Mouse (Mus musculus) megakaryocyte, embryonic 14.5 days (primary cell): ENCODE data around the gene Sorl1. TPM values are rescaled to one million over a fixed set of nuclear protein-coding genes. Genes with fewer than 3 reads are reported as not detected.

ENCODE experiments used
- H3K27me3 ChIP-seq: replicated peaks from 2 replicates; pipeline ENCODE3; 2012; ENCODE audit warnings: inconsistent platforms
- H3K36me3 ChIP-seq: replicated peaks from 2 replicates; pipeline ENCODE3; 2012; ENCODE audit warnings: low read length, inconsistent platforms, mixed read lengths
- H3K4me1 ChIP-seq: 2 replicates; pipeline ENCODE4 v1.6.1; 2012; ENCODE audit warnings: inconsistent platforms
- H3K4me3 ChIP-seq: replicated peaks from 2 replicates; pipeline ENCODE3; 2012; ENCODE audit warnings: moderate library complexity, mild to moderate bottlenecking, inconsistent platforms
- H3K9me3 ChIP-seq: 2 replicates; pipeline ENCODE4 v1.6.1; 2012; ENCODE audit warnings: inconsistent platforms
- FLI1 ChIP-seq: IDR thresholded peaks from 2 replicates; pipeline ENCODE4 v1.6.1; 2012; ENCODE audit warnings: low read length, inconsistent platforms, mixed read lengths
- GATA1 ChIP-seq: IDR thresholded peaks from 3 replicates; pipeline ENCODE4 v1.6.1; 2012; ENCODE audit warnings: mixed read lengths, low read length, inconsistent platforms, borderline replicate concordance
- polyA plus RNA-seq: library from polyadenylated mRNA; stranded (reverse); fragments of >175 nt; gene quantifications from 2 replicates; pipeline ENCODE4 v1.2.3, GENCODE M21; 2012; ENCODE audit warnings: low replicate concordance; ENCODE audit not compliant: insufficient read depth

The Sorl1 gene
- polyA plus RNA-seq, 1 experiment = 0.28 TPM

GRCm38 (mm10) chr9:41993821-41994220, 130.3 kb downstream of the Sorl1 start:
- TF ChIP-seq GATA1 = no peak
- no peak for TF ChIP-seq FLI1
- Histone ChIP-seq H3K27me3 (no peaks in the 10 kb centered on the region), H3K36me3 (no peaks in the 10 kb centered on the region), H3K9me3 (no peaks in the 10 kb centered on the region), H3K4me3 (no peak overlapping the region), H3K4me1 (no peaks in the 10 kb centered on the region)

DNA sequence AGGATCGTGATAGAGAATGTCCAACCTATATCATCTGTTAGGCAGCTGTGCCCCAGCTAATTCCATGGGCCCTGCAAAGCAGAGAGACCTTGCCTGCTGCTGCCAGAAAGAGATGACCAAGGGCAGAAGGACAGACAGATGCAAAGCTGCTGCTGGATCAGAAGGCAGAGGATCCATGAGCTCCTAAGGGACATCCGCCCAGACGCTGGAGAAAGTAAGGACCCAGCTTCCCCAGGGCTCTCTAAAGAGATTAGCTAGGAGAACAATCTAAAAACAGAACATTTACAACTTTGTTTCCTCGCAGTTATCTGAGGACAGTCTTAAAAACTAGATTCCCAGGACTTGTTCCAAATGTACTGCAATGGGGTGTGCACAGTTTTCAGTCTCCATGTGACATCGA, 131.3 kb downstream of the Sorl1 start:
- no peaks in the 10 kb centered on the region for H3K9me3 ChIP-seq
- TF ChIP-seq GATA1 = no peak
- no peak for TF ChIP-seq FLI1
- H3K27me3 ChIP-seq = no peaks in the 10 kb centered on the region
- H3K4me3 ChIP-seq = no peak overlapping the region
- no peaks in the 10 kb centered on the region for H3K4me1 ChIP-seq
- no peaks in the 10 kb centered on the region for H3K36me3 ChIP-seq

GRCm38 (mm10) chr9:41985636-41986035, 138.5 kb downstream of the Sorl1 start:
- Histone ChIP-seq H3K4me1 (no peaks in the 10 kb centered on the region), H3K36me3 (no peaks in the 10 kb centered on the region), H3K4me3 (no peak overlapping the region), H3K27me3 (no peaks in the 10 kb centered on the region), H3K9me3 (no peaks in the 10 kb centered on the region)
- TF ChIP-seq FLI1 (no peak), GATA1 (no peak)

- no peak for TF ChIP-seq GATA1
- no peak for TF ChIP-seq FLI1
- Histone ChIP-seq H3K27me3 (no peaks in the 10 kb centered on the region), H3K36me3 (no peaks in the 10 kb centered on the region), H3K4me1 (no peaks in the 10 kb centered on the region), H3K9me3 (no peaks in the 10 kb centered on the region), H3K4me3 (no peak overlapping the region)
These were observed 139.0 kb downstream of the Sorl1 start for GRCm38 (mm10) chr9:41985052-41985451.

- no peak for TF ChIP-seq GATA1
- no peak for TF ChIP-seq FLI1
- no peaks in the 10 kb centered on the region for H3K36me3 ChIP-seq
- H3K9me3 ChIP-seq = no peaks in the 10 kb centered on the region
- no peak overlapping the region for H3K4me3 ChIP-seq
- H3K27me3 ChIP-seq = no peaks in the 10 kb centered on the region
- no peaks in the 10 kb centered on the region for H3K4me1 ChIP-seq
These were observed 139.8 kb downstream of the Sorl1 start for GRCm38 (mm10) chr9:41984306-41984705.

- TF ChIP-seq FLI1 (no peak), GATA1 (no peak)
- no peak overlapping the region for H3K4me3 ChIP-seq
- H3K27me3 ChIP-seq = no peaks in the 10 kb centered on the region
- H3K9me3 ChIP-seq = 0 out of 2 replicates have a peak, but pooled peaks cover 2% of the 10 kb centered on the region
- H3K36me3 ChIP-seq = no peaks in the 10 kb centered on the region
- no peaks in the 10 kb centered on the region for H3K4me1 ChIP-seq
These were observed 140.8 kb downstream of the Sorl1 start for GRCm38 (mm10) chr9:41983286-41983685.

- Histone ChIP-seq H3K4me3 (no peak overlapping the region), H3K27me3 (no peaks in the 10 kb centered on the region), H3K36me3 (no peaks in the 10 kb centered on the region)
These were observed 141.3 kb downstream of the Sorl1 start for GRCm38 (mm10) chr9:41982760-41983159.

GRCm38 (mm10) chr9:41982023-41982422, 142.1 kb downstream of the Sorl1 start:
- Histone ChIP-seq H3K4me3 (no peak overlapping the region), H3K36me3 (no peaks in the 10 kb centered on the region), H3K4me1 (no peaks in the 10 kb centered on the region), H3K27me3 (no peaks in the 10 kb centered on the region), H3K9me3 (peaks cover 12% of the 10 kb centered on the region)
- no peak for TF ChIP-seq GATA1
- no peak for TF ChIP-seq FLI1

More at GRCm38 (mm10) chr9:41982760-41983159, 141.3 kb downstream of the Sorl1 start:
- no peak for TF ChIP-seq FLI1
- TF ChIP-seq GATA1 = no peak
- no peaks in the 10 kb centered on the region for H3K4me1 ChIP-seq
- peaks cover 5% of the 10 kb centered on the region for H3K9me3 ChIP-seq

DNA sequence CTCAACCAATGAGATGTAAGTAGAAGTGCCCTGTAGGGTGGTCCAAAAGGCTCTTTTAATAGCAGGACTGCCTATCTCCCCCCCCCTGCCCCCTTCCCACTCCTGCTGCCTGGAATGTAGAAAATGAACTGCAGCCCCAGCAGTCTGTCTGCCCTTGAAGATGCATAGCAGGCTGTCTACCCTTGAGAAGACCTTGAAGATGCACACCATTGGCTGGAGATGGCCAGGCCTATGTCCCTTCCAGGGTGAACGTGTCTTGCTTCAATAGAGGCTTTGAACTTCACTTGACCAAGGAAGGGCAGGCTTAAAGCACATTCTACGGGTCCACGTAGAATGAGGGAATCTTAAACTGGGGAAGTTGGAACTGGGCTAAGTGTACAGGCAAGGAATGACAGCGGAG, 142.8 kb downstream of the Sorl1 start:
- H3K36me3 ChIP-seq = no peaks in the 10 kb centered on the region
- H3K4me1 ChIP-seq = no peaks in the 10 kb centered on the region
- peaks cover 17% of the 10 kb centered on the region for H3K9me3 ChIP-seq
- no peak overlapping the region for H3K4me3 ChIP-seq
- TF ChIP-seq FLI1 = no peak
- TF ChIP-seq GATA1 = no peak
- H3K27me3 ChIP-seq = no peaks in the 10 kb centered on the region

GRCm38 (mm10) chr9:41980796-41981195, 143.3 kb downstream of the Sorl1 start:
- TF ChIP-seq GATA1 = no peak
- no peak for TF ChIP-seq FLI1
- Histone ChIP-seq H3K27me3 (no peaks in the 10 kb centered on the region), H3K36me3 (no peaks in the 10 kb centered on the region), H3K4me3 (no peak overlapping the region), H3K9me3 (peaks cover 18% of the 10 kb centered on the region), H3K4me1 (no peaks in the 10 kb centered on the region)

DNA sequence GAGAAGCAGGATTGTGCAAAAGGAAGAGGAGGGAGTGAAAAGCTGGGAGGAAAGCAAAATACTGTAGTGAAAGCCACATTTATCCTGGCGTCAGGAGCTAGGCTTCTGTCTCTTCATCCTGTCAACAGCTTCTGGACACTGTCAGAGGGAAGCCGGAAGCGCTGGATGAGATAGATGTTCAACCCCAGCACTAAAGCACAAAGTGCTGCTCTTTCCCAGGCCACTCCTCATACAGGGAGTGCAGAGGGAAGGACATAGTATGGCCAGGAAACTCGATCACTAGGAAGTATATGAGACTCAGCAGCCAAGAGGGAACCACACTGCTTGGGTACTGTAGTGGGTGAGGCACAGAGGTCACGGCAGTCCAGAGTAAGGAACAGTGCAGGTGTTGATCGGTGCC, 145.7 kb downstream of the Sorl1 start:
- Histone ChIP-seq H3K9me3 (peaks cover 18% of the 10 kb centered on the region), H3K4me3 (no peak overlapping the region), H3K36me3 (no peaks in the 10 kb centered on the region), H3K4me1 (no peaks in the 10 kb centered on the region), H3K27me3 (no peaks in the 10 kb centered on the region)
- TF ChIP-seq FLI1 (no peak), GATA1 (no peak)
